Mouse (Mus musculus): ENCODE data around the gene Plce1. TPM values are rescaled to one million over a fixed set of nuclear protein-coding genes. Genes with fewer than 3 reads are reported as not detected.
A peak's percentile ranks its signal among the peaks of the same experiment; 100 is the strongest.

Gene Plce1
- polyA plus RNA-seq, 1 experiment from 2014 or later = 3.9 TPM

GRCm38 (mm10) chr19:38507966-38508625 is 27.2 kb downstream of the Plce1 start:
- ATAC-seq (ENCODE audit: low read depth) = no peak
- Histone ChIP-seq H3K27me3 (ENCODE audit: control insufficient read depth, insufficient read depth, low read length) (no peaks in the 10 kb centered on the region), H3K36me3 (ENCODE audit: control insufficient read depth, insufficient read depth, low read length) (no peaks in the 10 kb centered on the region), H3K9me3 (ENCODE audit: control insufficient read depth, low read length) (no peaks in the 10 kb centered on the region), H3K9ac (replicated peaks; ENCODE audit: low read depth, low read length) (no peak overlapping the region), H3K27ac (ENCODE audit: low read depth, low read length) (no peak overlapping the region), H3K4me1 (ENCODE audit: control insufficient read depth, insufficient read depth, low read length) (no peaks in the 10 kb centered on the region), H3K4me2 (ENCODE audit: low read depth, low read length) (no peak overlapping the region), H3K4me3 (ENCODE audit: low read depth, low read length) (no peak overlapping the region)
- WGBS = 54% methylated on average over 9 of the region's 9 CpGs

GRCm38 (mm10) chr19:38514417-38515184 is 33.7 kb downstream of the Plce1 start:
- no peak overlapping the region for H3K9ac ChIP-seq (replicated peaks; ENCODE audit: low read depth, low read length)
- no peaks in the 10 kb centered on the region for H3K9me3 ChIP-seq (ENCODE audit: control insufficient read depth, low read length)
- no peak overlapping the region for H3K4me3 ChIP-seq (ENCODE audit: low read depth, low read length)
- 91% methylated on average over 4 of the region's 5 CpGs for WGBS
- no peaks in the 10 kb centered on the region for H3K27me3 ChIP-seq (ENCODE audit: control insufficient read depth, insufficient read depth, low read length)
- ATAC-seq (ENCODE audit: low read depth) = no peak
- H3K4me2 ChIP-seq (ENCODE audit: low read depth, low read length) = no peak overlapping the region
- no peaks in the 10 kb centered on the region for H3K36me3 ChIP-seq (ENCODE audit: control insufficient read depth, insufficient read depth, low read length)
- no peaks in the 10 kb centered on the region for H3K4me1 ChIP-seq (ENCODE audit: control insufficient read depth, insufficient read depth, low read length)
- no peak overlapping the region for H3K27ac ChIP-seq (ENCODE audit: low read depth, low read length)

DNA sequence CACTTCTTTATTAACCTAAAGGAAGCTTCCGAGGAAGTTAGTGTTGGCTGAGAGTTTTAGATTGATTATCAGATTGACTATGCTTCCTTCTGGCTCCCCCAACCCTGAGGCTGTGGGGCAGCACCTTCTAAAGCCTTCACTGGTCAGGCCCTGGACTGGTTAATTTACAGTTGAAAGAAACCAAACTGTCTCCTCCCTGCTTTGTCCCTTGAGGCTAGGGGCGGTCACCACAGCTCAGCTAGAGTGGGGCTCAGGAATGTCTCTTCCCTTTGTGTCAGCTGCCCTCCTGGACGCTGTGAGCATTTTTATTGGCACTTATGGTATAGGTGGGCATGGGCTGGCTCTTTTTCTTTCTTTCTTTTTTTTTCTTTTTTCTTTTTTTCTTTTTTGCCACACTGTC is 45.9 kb downstream of the Plce1 start:
- peak; percentile 56; the same call in 1 of the 2 replicates for ATAC-seq (ENCODE audit: low read depth)
- Histone ChIP-seq H3K9ac (replicated peaks; ENCODE audit: low read depth, low read length) (no peak overlapping the region), H3K4me3 (ENCODE audit: low read depth, low read length) (no peak overlapping the region), H3K36me3 (ENCODE audit: control insufficient read depth, insufficient read depth, low read length) (no peaks in the 10 kb centered on the region), H3K9me3 (ENCODE audit: control insufficient read depth, low read length) (peaks cover 8% of the 10 kb centered on the region), H3K27ac (ENCODE audit: low read depth, low read length) (no peak overlapping the region), H3K27me3 (ENCODE audit: control insufficient read depth, insufficient read depth, low read length) (no peaks in the 10 kb centered on the region), H3K4me1 (ENCODE audit: control insufficient read depth, insufficient read depth, low read length) (no peaks in the 10 kb centered on the region), H3K4me2 (ENCODE audit: low read depth, low read length) (no peak overlapping the region)
- 2% methylated on average over 3 of the region's 3 CpGs for WGBS

DNA sequence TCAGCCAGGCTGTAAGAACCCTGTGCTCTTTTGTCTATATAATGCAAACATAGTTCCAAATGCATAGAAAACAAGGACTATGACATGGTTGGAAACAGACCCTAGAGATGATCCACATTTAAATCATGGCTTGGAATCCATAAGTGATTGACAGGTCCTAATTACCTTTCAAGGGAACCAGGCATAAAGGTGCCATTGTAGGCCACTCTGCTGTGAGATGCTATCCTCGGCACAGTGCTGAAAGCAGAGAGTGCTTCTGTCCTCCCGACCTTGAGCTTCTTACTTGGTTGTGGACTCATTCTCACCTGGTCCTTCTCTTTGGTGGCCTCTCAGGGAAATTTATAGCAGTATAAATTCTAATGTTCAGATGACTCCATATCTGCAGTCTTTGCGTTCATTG is 46.6 kb downstream of the Plce1 start:
- WGBS = 46% methylated on average over 3 of the region's 3 CpGs
- no peak overlapping the region for H3K9ac ChIP-seq (replicated peaks; ENCODE audit: low read depth, low read length)
- H3K4me1 ChIP-seq (ENCODE audit: control insufficient read depth, insufficient read depth, low read length) = no peaks in the 10 kb centered on the region
- peaks cover 8% of the 10 kb centered on the region for H3K9me3 ChIP-seq (ENCODE audit: control insufficient read depth, low read length)
- H3K27ac ChIP-seq (ENCODE audit: low read depth, low read length) = no peak overlapping the region
- no peak overlapping the region for H3K4me3 ChIP-seq (ENCODE audit: low read depth, low read length)
- no peaks in the 10 kb centered on the region for H3K27me3 ChIP-seq (ENCODE audit: control insufficient read depth, insufficient read depth, low read length)
- no peak for ATAC-seq (ENCODE audit: low read depth)
- no peaks in the 10 kb centered on the region for H3K36me3 ChIP-seq (ENCODE audit: control insufficient read depth, insufficient read depth, low read length)
- H3K4me2 ChIP-seq (ENCODE audit: low read depth, low read length) = no peak overlapping the region

GRCm38 (mm10) chr19:38533230-38533629 is 52.3 kb downstream of the Plce1 start:
- 92% methylated on average over 5 of the region's 5 CpGs for WGBS
- Histone ChIP-seq H3K27ac (ENCODE audit: low read depth, low read length) (no peak overlapping the region), H3K36me3 (ENCODE audit: control insufficient read depth, insufficient read depth, low read length) (no peaks in the 10 kb centered on the region), H3K9ac (replicated peaks; ENCODE audit: low read depth, low read length) (no peak overlapping the region), H3K4me3 (ENCODE audit: low read depth, low read length) (no peak overlapping the region), H3K4me2 (ENCODE audit: low read depth, low read length) (no peak overlapping the region), H3K9me3 (ENCODE audit: control insufficient read depth, low read length) (no peaks in the 10 kb centered on the region), H3K27me3 (ENCODE audit: control insufficient read depth, insufficient read depth, low read length) (no peaks in the 10 kb centered on the region), H3K4me1 (ENCODE audit: control insufficient read depth, insufficient read depth, low read length) (no peaks in the 10 kb centered on the region)
- no peak for ATAC-seq (ENCODE audit: low read depth)

DNA sequence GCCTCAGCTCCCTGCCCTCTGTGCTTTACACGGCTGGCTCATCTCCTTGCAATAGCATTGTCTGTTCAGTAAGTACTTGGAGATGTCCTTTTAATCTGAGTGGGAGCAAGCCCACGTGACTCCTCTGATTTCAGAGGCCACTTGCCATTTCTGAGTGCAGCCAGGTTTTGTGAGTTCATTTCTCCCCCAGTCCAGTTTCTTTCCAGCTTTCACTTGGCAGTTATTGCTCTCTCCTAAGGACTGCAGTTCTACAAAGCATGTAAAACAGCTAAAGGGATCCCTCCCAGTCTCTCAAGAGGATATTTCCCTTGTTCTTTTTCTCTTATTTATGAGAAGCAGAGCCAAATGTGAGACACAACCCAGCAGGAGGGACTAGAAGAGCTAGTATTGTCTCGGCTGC is 58.4 kb downstream of the Plce1 start:
- no peak for ATAC-seq (ENCODE audit: low read depth)
- H3K27ac ChIP-seq (ENCODE audit: low read depth, low read length) = no peak overlapping the region
- H3K4me2 ChIP-seq (ENCODE audit: low read depth, low read length) = no peak overlapping the region
- no peaks in the 10 kb centered on the region for H3K4me1 ChIP-seq (ENCODE audit: control insufficient read depth, insufficient read depth, low read length)
- no peaks in the 10 kb centered on the region for H3K9me3 ChIP-seq (ENCODE audit: control insufficient read depth, low read length)
- no peaks in the 10 kb centered on the region for H3K27me3 ChIP-seq (ENCODE audit: control insufficient read depth, insufficient read depth, low read length)
- WGBS = 44% methylated on average over 3 of the region's 3 CpGs
- no peak overlapping the region for H3K4me3 ChIP-seq (ENCODE audit: low read depth, low read length)
- H3K36me3 ChIP-seq (ENCODE audit: control insufficient read depth, insufficient read depth, low read length) = no peaks in the 10 kb centered on the region
- no peak overlapping the region for H3K9ac ChIP-seq (replicated peaks; ENCODE audit: low read depth, low read length)

DNA sequence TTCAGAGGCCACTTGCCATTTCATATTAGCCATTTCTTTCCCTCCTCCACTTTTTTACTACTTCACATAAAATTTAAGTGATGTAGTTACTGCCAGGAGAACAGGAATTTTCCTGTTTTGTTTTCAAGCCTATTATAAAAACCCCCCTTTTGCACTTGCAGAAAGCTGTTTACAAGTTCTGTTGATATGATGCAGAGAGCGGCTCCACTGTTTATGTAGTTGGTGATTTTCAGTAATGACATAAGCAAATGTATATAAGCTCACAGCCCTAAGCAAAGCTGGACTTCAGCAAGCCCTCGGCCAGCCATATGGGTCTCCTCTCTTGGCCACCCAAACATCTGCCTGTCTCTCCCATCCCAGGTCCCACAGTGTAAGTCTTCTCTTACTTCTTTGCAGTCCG is 59.6 kb downstream of the Plce1 start:
- 80% methylated on average over 3 of the region's 3 CpGs for WGBS
- H3K9me3 ChIP-seq (ENCODE audit: control insufficient read depth, low read length) = no peaks in the 10 kb centered on the region

DNA sequence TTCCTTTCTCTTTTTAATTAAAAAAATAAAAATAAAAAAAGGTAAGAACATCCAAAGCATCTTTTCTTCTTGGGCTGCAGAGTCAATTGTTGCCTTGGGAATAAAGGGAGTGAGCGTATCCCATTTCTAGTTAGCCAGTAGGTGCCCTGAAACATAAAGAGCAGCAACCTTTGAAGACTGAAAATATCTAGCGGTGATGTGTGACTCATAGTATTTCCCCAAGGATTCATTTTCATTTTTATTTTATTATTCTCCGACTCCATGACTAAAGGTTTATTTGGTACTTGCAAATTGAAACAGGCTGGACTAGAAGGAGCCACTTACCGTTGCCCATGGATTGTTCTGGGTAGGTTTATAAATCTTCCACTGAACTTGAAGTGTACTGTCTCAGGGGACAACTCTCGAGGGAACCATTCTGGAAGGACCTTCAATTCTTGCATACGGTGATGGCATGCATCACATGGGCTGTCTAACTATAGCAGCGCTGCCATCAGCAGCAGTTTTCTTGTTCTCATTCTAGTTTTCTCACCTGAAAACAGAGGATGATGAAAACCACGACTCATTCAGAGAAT is 68.7 kb downstream of the Plce1 start:
- Histone ChIP-seq H3K9me3 (ENCODE audit: control insufficient read depth, low read length) (no peaks in the 10 kb centered on the region), H3K9ac (replicated peaks; ENCODE audit: low read depth, low read length) (no peak overlapping the region), H3K4me2 (ENCODE audit: low read depth, low read length) (no peak overlapping the region), H3K27me3 (ENCODE audit: control insufficient read depth, insufficient read depth, low read length) (no peaks in the 10 kb centered on the region), H3K4me1 (ENCODE audit: control insufficient read depth, insufficient read depth, low read length) (no peaks in the 10 kb centered on the region), H3K36me3 (ENCODE audit: control insufficient read depth, insufficient read depth, low read length) (no peaks in the 10 kb centered on the region), H3K4me3 (ENCODE audit: low read depth, low read length) (no peak overlapping the region), H3K27ac (ENCODE audit: low read depth, low read length) (no peak overlapping the region)
- ATAC-seq (ENCODE audit: low read depth) = peak; percentile 78; the same call in 1 of the 2 replicates
- WGBS = 66% methylated on average over 8 of the region's 8 CpGs

More for the DNA sequence above, 59.6 kb downstream of the Plce1 start:
- no peaks in the 10 kb centered on the region for H3K27me3 ChIP-seq (ENCODE audit: control insufficient read depth, insufficient read depth, low read length)
- no peak overlapping the region for H3K27ac ChIP-seq (ENCODE audit: low read depth, low read length)
- H3K4me3 ChIP-seq (ENCODE audit: low read depth, low read length) = no peak overlapping the region
- no peak overlapping the region for H3K9ac ChIP-seq (replicated peaks; ENCODE audit: low read depth, low read length)
- ATAC-seq (ENCODE audit: low read depth) = no peak
- H3K4me2 ChIP-seq (ENCODE audit: low read depth, low read length) = no peak overlapping the region
- H3K36me3 ChIP-seq (ENCODE audit: control insufficient read depth, insufficient read depth, low read length) = no peaks in the 10 kb centered on the region
- H3K4me1 ChIP-seq (ENCODE audit: control insufficient read depth, insufficient read depth, low read length) = no peaks in the 10 kb centered on the region

- Histone ChIP-seq H3K4me3 (ENCODE audit: low read depth, low read length) (no peak overlapping the region), H3K9me3 (ENCODE audit: control insufficient read depth, low read length) (no peaks in the 10 kb centered on the region), H3K36me3 (ENCODE audit: control insufficient read depth, insufficient read depth, low read length) (no peaks in the 10 kb centered on the region), H3K9ac (replicated peaks; ENCODE audit: low read depth, low read length) (no peak overlapping the region), H3K27me3 (ENCODE audit: control insufficient read depth, insufficient read depth, low read length) (no peaks in the 10 kb centered on the region), H3K4me1 (ENCODE audit: control insufficient read depth, insufficient read depth, low read length) (no peaks in the 10 kb centered on the region), H3K27ac (ENCODE audit: low read depth, low read length) (no peak overlapping the region), H3K4me2 (ENCODE audit: low read depth, low read length) (no peak overlapping the region)
- 92% methylated on average over 2 of the region's 2 CpGs for WGBS
- ATAC-seq (ENCODE audit: low read depth) = no peak
Observed at GRCm38 (mm10) chr19:38553551-38553950, 72.6 kb downstream of the Plce1 start.

Measured in neural tube, embryonic 14.5 days (tissue).